Mouse (Mus musculus) forebrain, postnatal 0 days (tissue): ENCODE results near the gene Oprd1. TPM values are rescaled to one million over a fixed set of nuclear protein-coding genes. Genes with fewer than 3 reads are reported as not detected.

Experiments
- ATAC-seq: fragments of 200-750 bp; cut with Nextera tagmentation; 2 replicates; pipeline ENCODE4 v1.8.0; 2017; ENCODE audit warnings: mild to moderate bottlenecking, moderate library complexity
- DNase-seq: peaks from one replicate; pipeline ENCODE4 v3.0.0-alpha.2; 2015
- H3K27ac ChIP-seq: fragments of 300-500 bp; sonication (generic); 2 replicates; pipeline ENCODE4 v1.5.1; 2014; ENCODE audit warnings: low read depth, mild to moderate bottlenecking, antibody characterized with exemption, low read length, moderate library complexity, mixed read lengths
- H3K27me3 ChIP-seq: fragments of 300-500 bp; sonication (generic); 2 replicates; pipeline ENCODE4 v1.6.1; 2014; ENCODE audit warnings: mild to moderate bottlenecking, low read length, mixed read lengths; ENCODE audit not compliant: insufficient read depth
- H3K36me3 ChIP-seq: fragments of 300-500 bp; sonication (generic); 2 replicates; pipeline ENCODE4 v1.6.1; 2014; ENCODE audit warnings: mild to moderate bottlenecking, moderate library complexity; ENCODE audit not compliant: insufficient read depth
- H3K4me1 ChIP-seq: fragments of 300-500 bp; sonication (generic); 2 replicates; pipeline ENCODE4 v1.6.1; 2014; ENCODE audit warnings: antibody characterized with exemption; ENCODE audit not compliant: insufficient read depth
- H3K4me2 ChIP-seq: fragments of 300-500 bp; sonication (generic); 2 replicates; pipeline ENCODE4 v1.6.1; 2014; ENCODE audit warnings: low read depth, mild to moderate bottlenecking, moderate library complexity
- H3K4me3 ChIP-seq: fragments of 300-500 bp; sonication (generic); 2 replicates; pipeline ENCODE4 v1.5.1; 2014; ENCODE audit warnings: low read depth, low read length, mixed read lengths
- H3K9ac ChIP-seq: fragments of 300-500 bp; sonication (generic); 2 replicates; pipeline ENCODE4 v1.6.1; 2014; ENCODE audit warnings: mild to moderate bottlenecking
- H3K9me3 ChIP-seq: fragments of 300-500 bp; sonication (generic); 2 replicates; pipeline ENCODE4 v1.6.1; 2016; ENCODE audit warnings: low read length
- CTCF ChIP-seq: sonication (generic); IDR thresholded peaks from 2 replicates; pipeline ENCODE4 v1.5.1; 2016; ENCODE audit warnings: antibody characterized with exemption, control low read depth, low read depth
- WGBS: fragments of 180-500 bp; shearing (Covaris S2); extraction: QIAGEN DNeasy Blood & Tissue Kit; methylation state at CpG from one replicate; pipeline ENCODE4 v1.1.7; 2014; 5-methylcytosine and 5-hydroxymethylcytosine counted together
- polyA plus RNA-seq: library from polyadenylated mRNA; unstranded; fragments of >200 nt; fragmentation: Nextera tagmentation; extraction: Ambion mirVana; gene quantifications from 2 replicates; pipeline ENCODE4 v1.2.1, GENCODE M21; 2015
- total RNA-seq: library from RNA; depleted of rRNA; stranded (reverse); fragments of >200 nt; gene quantifications from 2 replicates; pipeline ENCODE4 v1.2.3, GENCODE M21; 2014

Oprd1 gene
- total and polyA plus RNA-seq, 2 experiments from 2014 or later = 0.53 to 1.6 TPM

GRCm38 (mm10) chr4:132074933-132075769, 69.1 kb downstream of the Oprd1 start, which contains the start of gene Epb41:
TSS of gene Epb41 (minus strand) at chr4:132075321.
- peak; percentile 84 for DNase-seq
- H3K27ac ChIP-seq = no peak within 1 kb of the TSS
- 2% methylated on average over 47 of the region's 47 CpGs for WGBS

GRCm38 (mm10) chr4:132074077-132074932, 70.0 kb downstream of the Oprd1 start, which contains the start of gene Gm10300:
TSS of gene Gm10300 (plus strand) at chr4:132074697.
- H3K27ac ChIP-seq = no peak within 1 kb of the TSS
- H3K4me3 ChIP-seq = peak within 1 kb of the TSS; percentile 48
- H3K36me3 ChIP-seq = no peaks in the 10 kb centered on the region
- no peak for TF ChIP-seq CTCF
- WGBS = 2% methylated on average over 42 of the region's 42 CpGs
- ATAC-seq (no peak), DNase-seq (no peak)
- peak within 1 kb of the TSS; percentile 100 for H3K4me2 ChIP-seq
- H3K4me1 ChIP-seq = no peaks in the 10 kb centered on the region
- no peaks in the 10 kb centered on the region for H3K9me3 ChIP-seq
- peaks cover 33% of the 10 kb centered on the region for H3K27me3 ChIP-seq
- peak within 1 kb of the TSS; percentile 50 for H3K9ac ChIP-seq

More at GRCm38 (mm10) chr4:132074933-132075769, 69.1 kb downstream of the Oprd1 start, which contains the start of gene Epb41:
- Histone ChIP-seq H3K9me3 (no peaks in the 10 kb centered on the region), H3K4me1 (no peaks in the 10 kb centered on the region), H3K4me3 (peak within 1 kb of the TSS; percentile 48), H3K9ac (peak within 1 kb of the TSS; percentile 50), H3K4me2 (peak within 1 kb of the TSS; percentile 100), H3K36me3 (no peaks in the 10 kb centered on the region), H3K27me3 (peaks cover 33% of the 10 kb centered on the region)
- ATAC-seq = peak; percentile 90
- no peak for TF ChIP-seq CTCF

GRCm38 (mm10) chr4:132072946-132073345, 71.3 kb downstream of the Oprd1 start:
- no peaks in the 10 kb centered on the region for H3K36me3 ChIP-seq
- no peak overlapping the region for H3K4me2 ChIP-seq
- WGBS = 67% methylated on average over 6 of the region's 6 CpGs
- no peak overlapping the region for H3K4me3 ChIP-seq
- H3K4me1 ChIP-seq = no peaks in the 10 kb centered on the region
- no peaks in the 10 kb centered on the region for H3K9me3 ChIP-seq
- ATAC-seq = no peak
- TF ChIP-seq CTCF = no peak
- no peak for DNase-seq
- no peak overlapping the region for H3K9ac ChIP-seq
- H3K27me3 ChIP-seq = peaks cover 26% of the 10 kb centered on the region
- no peak overlapping the region for H3K27ac ChIP-seq

GRCm38 (mm10) chr4:132072156-132072555, 72.1 kb downstream of the Oprd1 start:
- no peak for TF ChIP-seq CTCF
- H3K9ac ChIP-seq = no peak overlapping the region
- peaks cover 26% of the 10 kb centered on the region for H3K27me3 ChIP-seq
- H3K4me3 ChIP-seq = no peak overlapping the region
- ATAC-seq = no peak
- H3K9me3 ChIP-seq = no peaks in the 10 kb centered on the region
- H3K27ac ChIP-seq = no peak overlapping the region
- WGBS = 82% methylated on average over 3 of the region's 3 CpGs
- H3K4me2 ChIP-seq = no peak overlapping the region
- no peak for DNase-seq
- H3K4me1 ChIP-seq = no peaks in the 10 kb centered on the region
- H3K36me3 ChIP-seq = no peaks in the 10 kb centered on the region

DNA sequence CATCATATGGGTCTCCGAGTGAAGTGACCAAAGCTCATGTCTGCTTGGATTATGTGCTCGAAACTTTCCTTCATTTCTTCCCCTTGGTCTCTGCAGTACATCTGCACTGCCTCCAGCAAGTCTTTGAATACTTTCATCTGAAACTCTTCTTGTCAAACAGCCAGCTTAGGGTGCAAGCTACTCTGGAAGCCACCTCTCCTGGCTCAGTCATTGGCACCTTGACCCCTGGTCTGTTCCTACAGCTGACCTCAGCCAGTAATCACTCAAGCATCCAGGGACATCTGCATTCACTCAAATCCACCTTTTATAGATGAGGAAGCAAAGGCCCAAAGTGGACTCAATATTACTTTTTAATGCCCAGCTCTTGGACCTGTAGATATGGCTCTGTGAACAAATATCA, 72.6 kb downstream of the Oprd1 start:
- DNase-seq = no peak
- no peaks in the 10 kb centered on the region for H3K4me1 ChIP-seq
- no peak overlapping the region for H3K4me2 ChIP-seq
- no peaks in the 10 kb centered on the region for H3K9me3 ChIP-seq
- no peak overlapping the region for H3K9ac ChIP-seq
- TF ChIP-seq CTCF = no peak
- 88% methylated on average over 2 of the region's 2 CpGs for WGBS
- H3K27ac ChIP-seq = no peak overlapping the region
- H3K36me3 ChIP-seq = no peaks in the 10 kb centered on the region
- peaks cover 26% of the 10 kb centered on the region for H3K27me3 ChIP-seq
- no peak overlapping the region for H3K4me3 ChIP-seq
- no peak for ATAC-seq

GRCm38 (mm10) chr4:132067938-132068235, 76.4 kb downstream of the Oprd1 start:
- H3K4me2 ChIP-seq = no peak overlapping the region
- DNase-seq (no peak), ATAC-seq (no peak)
- H3K9ac ChIP-seq = no peak overlapping the region
- H3K9me3 ChIP-seq = no peaks in the 10 kb centered on the region
- 36% methylated on average over 2 of the region's 2 CpGs for WGBS
- no peak overlapping the region for H3K27ac ChIP-seq
- H3K36me3 ChIP-seq = no peaks in the 10 kb centered on the region
- no peaks in the 10 kb centered on the region; the same call in none of the 2 replicates for H3K27me3 ChIP-seq
- no peak for TF ChIP-seq CTCF
- H3K4me1 ChIP-seq = no peaks in the 10 kb centered on the region
- no peak overlapping the region for H3K4me3 ChIP-seq
